Mouse (Mus musculus): ENCODE data around the gene Plch1.

DNA sequence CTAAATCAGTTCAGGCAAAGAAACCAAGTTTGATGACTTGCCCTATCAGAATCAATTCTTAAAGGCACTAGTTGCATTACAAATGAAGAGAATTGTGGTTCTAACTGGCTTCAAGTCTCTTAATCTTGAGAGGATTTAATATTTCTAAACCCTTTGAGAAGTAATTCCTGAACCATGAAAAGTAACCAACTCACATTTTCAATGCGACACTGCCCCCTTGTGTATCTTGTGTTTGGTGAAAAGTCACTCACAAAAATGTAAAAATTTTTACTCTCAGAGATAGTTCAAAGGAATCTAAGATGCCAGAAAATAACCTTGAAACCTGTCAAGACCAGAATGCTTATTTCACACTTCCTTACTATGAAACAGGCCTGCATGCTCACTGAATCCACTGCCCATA, 31.0 kb downstream of the Plch1 start:
- TF ChIP-seq CTCF (IDR thresholded peaks at IDR 0.05): peak; percentile 66
- TF ChIP-seq EP300 (IDR thresholded peaks at IDR 0.05): no peak
